Mouse (Mus musculus): ENCODE results near the gene Eid2b.

DNA sequence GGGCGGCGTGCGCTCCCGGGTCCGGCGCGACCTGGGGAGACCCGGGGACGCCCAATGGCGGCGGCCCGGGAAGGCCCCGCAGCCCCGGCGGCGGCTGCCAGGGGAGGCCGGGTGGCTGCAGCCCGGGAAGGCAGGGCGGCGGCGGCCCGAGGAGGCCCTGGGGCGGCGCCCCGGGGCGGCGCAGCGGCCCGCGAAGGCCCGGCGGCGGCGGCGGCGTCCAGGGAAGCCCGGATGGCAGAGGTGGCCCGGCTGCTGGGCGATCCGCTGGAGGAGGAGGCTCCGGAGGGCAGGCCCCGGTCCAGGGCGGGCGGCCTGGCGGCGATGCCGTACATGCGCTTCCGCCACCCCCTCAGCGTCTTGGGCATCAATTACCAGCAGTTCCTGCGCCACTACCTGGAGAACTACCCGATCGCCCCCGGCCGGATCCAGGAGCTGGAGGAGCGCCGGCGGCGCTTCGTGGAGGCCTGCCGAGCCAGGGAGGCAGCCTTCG, 9.5 kb upstream of the Eid2b start:
- TF ChIP-seq POLR2A (IDR thresholded peaks at IDR 0.05; ENCODE audit: borderline replicate concordance, insufficient read depth, low read length) (no peak), CTCF (IDR thresholded peaks at IDR 0.05; ENCODE audit: borderline replicate concordance, insufficient read depth, low read depth, low read length) (no peak)
